Mouse (Mus musculus): ENCODE measurements around the gene Htra3.

- no peak for TF ChIP-seq CTCF (IDR thresholded peaks at IDR 0.05; ENCODE audit: extremely low read depth, insufficient read depth, low read length)
- TF ChIP-seq POLR2A (IDR thresholded peaks at IDR 0.05; ENCODE audit: extremely low read depth, insufficient read depth, low read length), result no peak
These were observed 35.5 kb downstream of the Htra3 start for GRCm38 (mm10) chr5:35644082-35644481.
